Mouse (Mus musculus) stomach, postnatal 0 days (tissue): ENCODE measurements at regions not wholly inside any gene's neighbourhood (a gene's known extent, or its start where the extent isn't known, plus 50 kb on each side); places are given as distances from the start of the nearest gene placed in this dataset.

ENCODE experiments used
- ATAC-seq: fragments of 200-750 bp; cut with Nextera tagmentation; 2 replicates; pipeline ENCODE4 v1.8.0; 2017; ENCODE audit not compliant: low FRiP score, low TSS enrichment
- DNase-seq: peaks from one replicate; pipeline ENCODE4 v3.0.0-alpha.2; 2016; ENCODE audit warnings: low spot score
- H3K27ac ChIP-seq: fragments of 300-500 bp; sonication (generic); replicated peaks from 2 replicates; pipeline ENCODE4 v1.5.1; 2014; ENCODE audit warnings: mild to moderate bottlenecking, control low read depth
- H3K27me3 ChIP-seq: fragments of 300-500 bp; sonication (generic); 2 replicates; pipeline ENCODE4 v1.6.1; 2014; ENCODE audit warnings: low read length; ENCODE audit not compliant: control insufficient read depth, insufficient read depth
- H3K36me3 ChIP-seq: fragments of 300-500 bp; sonication (generic); 2 replicates; pipeline ENCODE4 v1.6.1; 2014; ENCODE audit warnings: low read length, mixed read lengths; ENCODE audit not compliant: control insufficient read depth, insufficient read depth
- H3K4me1 ChIP-seq: fragments of 300-500 bp; sonication (generic); replicated peaks from 2 replicates; pipeline ENCODE4 v1.6.1; 2014; ENCODE audit warnings: antibody characterized with exemption; ENCODE audit not compliant: control insufficient read depth, insufficient read depth
- H3K4me2 ChIP-seq: fragments of 300-500 bp; sonication (generic); replicated peaks from 2 replicates; pipeline ENCODE4 v1.6.1; 2014; ENCODE audit warnings: low read depth, mild to moderate bottlenecking, control low read depth, moderate library complexity
- H3K4me3 ChIP-seq: fragments of 300-500 bp; sonication (generic); 2 replicates; pipeline ENCODE4 v1.5.1; 2014; ENCODE audit warnings: low read depth, low read length, control low read depth
- H3K9ac ChIP-seq: fragments of 300-500 bp; sonication (generic); 2 replicates; pipeline ENCODE4 v1.6.1; 2014; ENCODE audit warnings: mild to moderate bottlenecking, low read length, control low read depth, mixed read lengths
- H3K9me3 ChIP-seq: fragments of 300-500 bp; sonication (generic); 2 replicates; pipeline ENCODE4 v1.6.1; 2016; ENCODE audit warnings: low read length; ENCODE audit not compliant: control insufficient read depth
- CTCF ChIP-seq: IDR thresholded peaks from 2 replicates; pipeline ENCODE4 v1.5.1; 2016; ENCODE audit warnings: antibody characterized with exemption, low read depth, mild to moderate bottlenecking, moderate library complexity
- EP300 ChIP-seq: optimal IDR thresholded peaks from 2 replicates; pipeline ENCODE3; 2016; ENCODE audit warnings: antibody characterized with exemption
- WGBS: fragments of 180-500 bp; shearing (Covaris S2); extraction: QIAGEN DNeasy Blood & Tissue Kit; methylation state at CpG from one replicate; pipeline ENCODE4 v1.1.7; 2014; 5-methylcytosine and 5-hydroxymethylcytosine counted together

DNA sequence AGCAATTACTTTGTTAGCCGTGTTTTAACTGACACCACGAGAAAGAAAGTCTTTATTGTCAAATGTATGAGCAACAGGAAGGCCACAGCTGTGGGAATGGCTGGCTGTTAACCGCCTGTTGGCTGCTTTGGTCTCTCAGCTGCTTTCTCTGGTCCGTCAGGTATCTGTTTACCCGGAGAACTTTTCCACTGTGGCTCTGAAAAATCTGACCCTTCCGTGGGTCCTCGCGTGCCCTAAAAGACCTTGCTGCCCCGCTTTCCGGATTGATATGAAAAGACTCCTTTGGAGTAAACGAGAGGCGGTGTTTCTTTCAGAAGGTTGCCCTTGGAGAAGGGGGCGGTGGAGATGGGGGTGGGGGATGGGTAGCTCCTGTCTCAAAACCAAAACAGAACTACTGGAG is 75.9 kb downstream of the Sox14 start:
- TF ChIP-seq CTCF (no peak), EP300 (no peak)
- DNase-seq (no peak), ATAC-seq (no peak)
- peak overlapping the region; percentile 33 for H3K4me3 ChIP-seq
- 0 out of 2 replicates have a peak overlapping the region, but pooled peaks have one; percentile 27 for H3K9ac ChIP-seq
- no peaks in the 10 kb centered on the region for H3K4me1 ChIP-seq
- 3% methylated on average over 13 of the region's 13 CpGs for WGBS
- H3K4me2 ChIP-seq = peak overlapping the region; percentile 60
- no peaks in the 10 kb centered on the region for H3K27me3 ChIP-seq
- no peaks in the 10 kb centered on the region for H3K36me3 ChIP-seq
- H3K9me3 ChIP-seq = no peaks in the 10 kb centered on the region
- no peak overlapping the region for H3K27ac ChIP-seq

DNA sequence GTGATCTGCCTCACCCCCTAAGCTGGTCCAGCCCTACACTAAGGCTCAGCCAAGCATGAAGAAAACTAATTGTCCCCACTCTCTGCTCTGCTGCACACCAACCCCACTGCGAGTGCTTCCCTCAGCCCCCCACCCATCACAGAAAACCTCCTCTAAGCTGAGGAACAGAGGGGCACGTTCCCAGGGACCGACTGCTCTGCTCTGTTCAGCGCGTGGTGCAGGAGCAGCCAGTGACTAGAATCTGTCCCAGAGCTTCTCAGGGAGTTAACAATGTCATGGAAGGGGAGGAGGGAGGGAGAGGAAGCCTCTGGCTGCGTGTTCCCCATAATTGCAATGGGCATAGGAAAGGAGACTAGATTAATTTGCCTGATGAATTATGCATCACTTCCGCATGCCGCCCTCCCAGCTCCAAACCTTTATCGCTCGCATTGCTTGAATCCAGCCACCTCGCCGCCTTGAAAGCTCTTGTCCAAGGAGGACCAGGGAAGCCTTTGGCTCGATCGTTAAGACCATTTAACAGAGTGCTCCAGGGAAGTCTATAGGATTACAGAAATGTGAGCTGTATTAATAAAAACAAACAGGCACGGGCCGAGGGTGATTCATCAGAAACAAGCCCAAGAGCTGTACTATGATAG is 76.5 kb downstream of the Sox14 start:
- 2% methylated on average over 16 of the region's 16 CpGs for WGBS
- Histone ChIP-seq H3K9me3 (no peaks in the 10 kb centered on the region), H3K27ac (no peak overlapping the region), H3K4me1 (no peaks in the 10 kb centered on the region), H3K4me3 (peak overlapping the region; percentile 33), H3K9ac (peak overlapping the region; percentile 31; the same call in 1 of the 2 replicates), H3K27me3 (no peaks in the 10 kb centered on the region), H3K4me2 (peak overlapping the region; percentile 60), H3K36me3 (no peaks in the 10 kb centered on the region)
- ATAC-seq = no peak
- no peak for TF ChIP-seq EP300
- no peak for TF ChIP-seq CTCF
- DNase-seq = peak; percentile 23

GRCm38 (mm10) chr9:99797066-99797770 is 78.8 kb downstream of the Sox14 start:
- 56% methylated on average over 9 of the region's 9 CpGs for WGBS
- Histone ChIP-seq H3K27ac (no peak overlapping the region), H3K9me3 (no peaks in the 10 kb centered on the region), H3K4me3 (no peak overlapping the region), H3K36me3 (no peaks in the 10 kb centered on the region), H3K27me3 (no peaks in the 10 kb centered on the region), H3K4me1 (no peaks in the 10 kb centered on the region), H3K9ac (no peak overlapping the region), H3K4me2 (no peak overlapping the region)
- no peak for DNase-seq
- no peak for ATAC-seq
- TF ChIP-seq EP300 = no peak
- TF ChIP-seq CTCF = no peak

DNA sequence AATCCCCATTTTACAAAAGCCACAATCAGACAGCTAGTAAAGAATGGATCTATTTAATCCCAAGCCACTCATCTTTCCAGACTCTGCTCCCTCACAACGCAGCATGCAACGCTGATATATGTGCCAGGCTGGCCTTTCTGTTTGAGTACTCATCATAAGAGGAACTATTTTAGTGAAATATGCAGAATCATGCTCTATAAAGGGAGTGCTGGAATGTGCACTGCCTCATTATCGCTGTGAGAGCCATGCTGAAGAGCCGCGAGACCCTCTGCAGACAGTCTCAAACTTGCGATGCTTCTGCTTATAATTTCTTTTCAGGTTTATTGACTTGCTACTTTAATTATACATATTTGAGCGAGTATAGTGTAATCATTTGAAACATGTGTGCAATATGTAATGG is 75.6 kb upstream of the Cldn18 start:
- Histone ChIP-seq H3K36me3 (no peaks in the 10 kb centered on the region), H3K4me3 (no peak overlapping the region), H3K9ac (no peak overlapping the region), H3K27ac (no peak overlapping the region), H3K4me2 (no peak overlapping the region), H3K27me3 (no peaks in the 10 kb centered on the region), H3K9me3 (no peaks in the 10 kb centered on the region), H3K4me1 (no peaks in the 10 kb centered on the region)
- ATAC-seq = no peak
- WGBS = 73% methylated on average over 7 of the region's 7 CpGs
- no peak for DNase-seq
- no peak for TF ChIP-seq CTCF
- no peak for TF ChIP-seq EP300

DNA sequence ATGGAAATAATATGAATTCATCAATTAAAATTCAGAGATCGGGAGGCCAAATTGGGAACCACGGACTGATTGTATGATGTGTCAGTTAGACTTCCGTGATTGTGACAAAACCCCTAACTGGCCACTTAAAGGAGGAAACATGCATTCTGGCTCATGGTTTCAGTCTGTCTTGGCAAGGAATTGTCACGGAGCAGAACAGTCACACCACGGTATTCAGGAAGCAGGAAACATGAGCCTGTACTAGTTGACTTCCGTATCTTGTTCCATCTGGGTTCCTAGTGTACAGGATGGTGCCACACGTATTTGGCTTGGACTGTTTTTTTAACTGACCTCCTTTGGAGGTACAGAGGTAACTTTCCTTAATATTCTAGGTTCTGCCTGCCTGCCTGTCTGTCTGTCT is 69.8 kb upstream of the Cldn18 start:
- 78% methylated on average over 7 of the region's 7 CpGs for WGBS
- no peak for ATAC-seq
- Histone ChIP-seq H3K4me1 (no peaks in the 10 kb centered on the region), H3K9me3 (no peaks in the 10 kb centered on the region), H3K27me3 (no peaks in the 10 kb centered on the region), H3K36me3 (no peaks in the 10 kb centered on the region), H3K4me2 (no peak overlapping the region), H3K9ac (no peak overlapping the region), H3K27ac (no peak overlapping the region), H3K4me3 (no peak overlapping the region)
- TF ChIP-seq EP300 = no peak
- TF ChIP-seq CTCF = no peak
- DNase-seq = no peak

- DNase-seq (no peak), ATAC-seq (no peak)
- Histone ChIP-seq H3K9me3 (no peaks in the 10 kb centered on the region), H3K9ac (no peak overlapping the region), H3K4me2 (no peak overlapping the region), H3K27me3 (no peaks in the 10 kb centered on the region), H3K4me1 (no peaks in the 10 kb centered on the region), H3K4me3 (no peak overlapping the region), H3K36me3 (no peaks in the 10 kb centered on the region), H3K27ac (no peak overlapping the region)
- TF ChIP-seq EP300 (no peak), CTCF (no peak)
- WGBS = 83% methylated on average over 2 of the region's 2 CpGs
Measured at GRCm38 (mm10) chr9:99783156-99783555, 66.1 kb upstream of the Cldn18 start.
